Mouse (Mus musculus): ENCODE data around the gene Klrb1.
"Not testable (repeated sequence)": the region's sequence is repeated elsewhere in the genome, so short reads cannot be mapped to it uniquely, and the experiment has no call there.

- TF ChIP-seq POLR2A (IDR thresholded peaks at IDR 0.05; ENCODE audit: low read depth, low read length); CTCF (IDR thresholded peaks at IDR 0.05; ENCODE audit: extremely low read depth, insufficient read depth, insufficient read length, insufficient replicate concordance): not testable (repeated sequence)
Observed at GRCm38 (mm10) chr6:128754748-128755401, 32.0 kb upstream of the Klrb1 start.

All from spleen, adult 2 months (tissue).